Mouse (Mus musculus) layer of hippocampus, adult 9-10 months (tissue): ENCODE data around the gene Prkrip1.
"Not testable (repeated sequence)": the region's sequence is repeated elsewhere in the genome, so short reads cannot be mapped to it uniquely, and the experiment has no call there.

Experiments used
- DNase-seq: peaks from one replicate; pipeline ENCODE4 v3.0.0; 2022; ENCODE audit warnings: low spot score

Gene Prkrip1

DNA sequence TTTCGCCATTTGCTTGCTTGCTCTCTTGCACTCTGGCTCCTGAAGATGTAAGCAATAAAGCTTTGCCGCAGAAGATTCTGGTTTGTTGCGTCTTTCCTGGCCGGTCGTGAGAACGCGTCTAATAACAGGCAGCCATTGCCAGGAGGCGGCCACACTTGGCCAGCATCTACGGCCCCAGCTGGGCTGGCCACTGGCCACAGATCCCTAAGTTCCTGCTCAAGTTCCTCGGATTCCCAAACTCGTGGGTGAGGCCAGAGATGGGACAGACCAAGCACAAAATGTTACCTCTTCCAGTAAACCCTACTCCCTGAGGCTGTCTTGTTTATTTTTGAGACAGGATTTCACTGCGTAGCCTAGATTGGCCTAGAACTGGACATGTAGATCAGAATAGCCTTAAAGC lies 38.7 kb downstream of the Prkrip1 start:
- not testable (repeated sequence) for DNase-seq

DNA sequence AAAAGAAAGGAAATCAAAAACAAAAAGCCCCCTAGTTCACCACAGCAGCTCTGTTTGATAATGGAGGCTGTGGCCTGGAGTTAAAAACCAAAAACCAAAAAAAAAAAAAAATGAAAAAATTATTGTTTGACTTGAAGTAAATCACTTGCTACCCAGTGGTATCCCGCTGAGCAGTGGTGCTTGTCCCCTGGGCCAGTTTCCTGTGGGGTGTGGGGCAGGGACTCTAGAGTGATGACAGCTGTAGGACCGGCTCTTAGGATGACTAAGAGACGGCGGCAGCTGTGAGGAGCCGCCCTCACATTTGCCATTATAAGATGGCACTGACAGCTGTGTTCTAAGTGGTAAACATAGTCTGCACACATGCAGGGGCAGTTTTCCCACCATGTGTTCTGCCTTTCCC lies 43.4 kb downstream of the Prkrip1 start:
- DNase-seq, result no peak

DNA sequence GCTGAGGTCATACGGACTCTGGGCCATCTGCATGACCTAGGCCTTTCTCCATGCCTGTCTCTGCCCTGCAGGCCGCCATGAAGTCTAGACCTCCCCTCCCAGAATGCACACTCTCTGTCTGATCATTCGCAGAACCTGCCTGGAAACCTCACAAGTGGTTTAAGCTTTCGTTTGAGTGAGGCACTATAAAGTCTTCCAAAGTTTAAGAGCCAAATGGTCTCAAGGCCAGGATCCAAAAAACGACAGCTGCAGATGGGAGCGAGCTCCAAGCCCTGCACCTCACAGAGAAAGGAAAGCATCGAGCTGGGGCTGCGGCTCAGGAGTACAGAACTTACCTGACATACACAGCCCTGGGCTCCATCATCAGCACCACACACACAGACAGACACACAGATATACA lies 46.4 kb downstream of the Prkrip1 start:
- DNase-seq, result no peak

DNA sequence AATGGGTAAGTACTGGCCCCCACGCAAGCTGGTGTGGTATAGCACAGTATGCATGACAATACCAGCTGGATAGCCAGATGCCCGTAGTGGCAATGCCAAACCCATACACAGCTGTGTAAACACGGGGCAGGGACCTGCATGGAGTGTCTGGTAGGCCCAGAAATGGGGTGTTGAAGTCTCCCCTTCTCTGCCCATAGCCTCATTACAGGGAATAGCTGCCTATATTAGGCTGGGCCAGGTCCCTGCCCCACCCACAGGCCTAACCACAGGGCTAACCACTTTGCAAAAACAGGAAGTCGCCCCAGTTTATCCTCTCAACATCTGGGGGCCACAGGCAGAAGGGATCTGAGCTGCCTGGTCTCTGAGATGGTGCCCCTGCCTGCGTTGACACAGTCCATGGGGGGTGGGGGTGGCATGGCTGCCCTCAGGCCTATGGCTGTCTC lies 49.6 kb downstream of the Prkrip1 start:
- DNase-seq, result not testable (repeated sequence)

DNA sequence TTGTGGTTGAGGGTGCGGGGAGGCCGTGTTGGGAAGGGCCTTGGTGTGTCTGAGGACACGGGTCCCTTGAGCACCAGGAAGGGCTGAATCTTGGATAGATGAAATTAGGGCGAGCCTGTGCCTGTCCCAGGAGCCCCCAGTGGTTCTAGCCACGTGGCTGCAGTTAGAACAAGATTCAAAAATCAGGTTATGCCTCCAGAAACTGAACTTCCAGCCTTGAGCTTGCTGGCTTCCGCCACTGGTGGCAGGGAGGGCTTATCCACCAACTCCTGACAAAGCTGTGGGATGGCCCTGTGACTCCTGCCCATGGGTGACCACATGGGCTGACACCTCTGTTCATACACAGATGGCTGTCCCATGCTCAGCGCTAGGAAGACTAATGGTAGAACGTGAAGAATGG lies 51.1 kb downstream of the Prkrip1 start:
- DNase-seq, result no peak

DNA sequence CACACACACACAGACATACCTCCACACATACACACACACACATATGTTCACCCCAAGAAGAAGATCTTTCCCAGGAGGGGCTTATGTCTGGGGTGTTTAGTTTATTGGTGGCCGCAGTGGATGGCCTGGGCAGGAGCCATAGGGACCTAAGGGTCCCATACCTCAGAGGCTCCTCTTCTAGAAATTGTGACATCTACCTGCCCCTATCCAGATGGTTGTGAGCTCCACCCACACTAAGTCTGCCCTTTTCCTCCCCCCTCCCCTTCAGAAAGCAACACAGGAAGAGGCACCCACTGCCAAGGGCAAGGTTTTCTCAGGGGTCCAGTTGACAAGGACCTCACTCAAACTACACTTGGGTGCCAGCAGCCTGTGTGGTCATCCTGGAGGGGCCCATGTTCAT lies 51.8 kb downstream of the Prkrip1 start:
- no peak for DNase-seq

DNA sequence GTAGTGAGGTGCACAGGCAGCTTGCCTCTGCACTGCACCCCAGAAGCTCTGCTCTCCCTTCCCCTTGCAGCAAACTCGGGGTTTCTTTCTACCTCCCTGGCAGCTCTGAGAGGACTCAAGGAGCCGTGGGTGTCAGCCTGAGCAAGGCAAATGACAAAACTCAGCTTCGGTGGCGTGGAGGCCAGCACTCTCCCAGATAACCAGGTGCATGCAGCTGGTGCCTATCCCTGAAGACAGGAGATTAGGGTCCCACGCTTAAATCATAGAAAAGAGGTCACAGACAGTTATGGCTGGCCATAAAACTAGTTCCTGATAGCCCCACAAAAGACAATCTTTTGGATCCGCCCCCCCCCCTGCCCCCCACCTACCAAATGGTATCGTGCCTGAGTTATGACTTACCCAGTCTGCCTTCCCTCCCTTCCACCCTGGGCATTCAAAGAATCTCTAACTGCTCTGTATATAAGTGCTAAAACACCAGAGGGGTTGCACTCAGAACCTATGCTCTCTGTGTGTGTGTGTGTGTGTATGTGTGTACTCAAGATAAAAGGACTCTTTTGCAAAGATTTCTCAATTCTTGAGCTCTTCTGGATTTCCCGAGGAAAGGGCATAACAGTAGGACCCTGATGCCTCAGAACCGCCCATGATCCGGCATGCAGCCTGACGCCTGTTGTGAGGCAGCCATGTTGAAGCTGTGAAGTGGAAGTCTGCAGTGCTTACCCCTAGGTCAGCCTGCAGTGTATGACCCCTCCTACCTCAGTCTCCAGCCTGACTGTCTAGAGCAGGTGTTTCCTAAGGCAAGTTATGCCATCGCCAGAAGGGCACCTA lies 53.9 kb downstream of the Prkrip1 start:
- no peak for DNase-seq

DNA sequence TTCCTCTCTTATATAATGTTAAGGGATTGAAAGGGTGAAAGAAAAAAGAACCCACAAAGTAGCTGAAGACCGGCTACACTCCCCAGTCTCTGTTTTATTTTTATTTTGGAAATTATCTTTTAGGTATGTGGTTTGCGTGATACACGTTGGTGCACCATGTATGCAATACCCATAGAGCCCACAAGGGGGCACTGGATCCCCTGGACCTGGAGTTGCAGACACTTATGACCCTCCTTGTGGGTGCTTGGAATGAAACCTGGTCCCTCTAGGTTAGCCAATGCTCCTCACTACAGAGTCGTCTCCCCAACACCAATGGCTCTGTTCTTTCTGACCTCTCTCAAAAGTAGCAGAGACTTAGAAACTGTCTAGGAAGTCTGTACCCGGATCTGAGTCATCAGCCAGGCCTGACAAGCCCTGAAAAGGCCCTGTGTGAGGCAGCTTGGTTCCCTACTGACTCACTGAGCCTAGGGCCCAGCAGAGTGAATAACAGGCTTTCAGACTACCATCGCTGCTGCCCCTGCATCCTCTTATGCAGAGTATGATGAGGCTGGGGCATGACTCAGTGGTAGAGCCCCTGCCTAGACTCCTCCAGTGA lies 55.5 kb downstream of the Prkrip1 start:
- DNase-seq, result no peak

DNA sequence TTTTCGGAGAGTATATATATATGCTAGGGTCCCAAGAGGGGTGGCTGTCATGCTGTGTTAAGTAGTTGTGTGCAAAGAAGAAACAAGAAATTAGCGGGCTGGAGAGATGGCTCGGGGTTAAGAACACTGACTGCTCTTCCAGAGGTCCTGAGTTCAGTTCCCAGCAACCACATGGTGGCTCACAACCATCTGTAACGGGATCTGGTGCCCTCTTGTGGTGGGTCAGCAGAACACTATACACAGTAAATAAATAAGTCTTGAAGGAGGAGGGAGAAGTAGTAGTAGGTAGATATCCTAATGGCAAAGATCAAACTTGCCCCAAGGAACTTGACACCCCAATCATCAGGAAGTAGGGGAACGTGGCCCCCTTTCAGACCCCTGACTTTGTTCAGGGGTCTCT lies 56.0 kb downstream of the Prkrip1 start:
- no peak for DNase-seq

DNA sequence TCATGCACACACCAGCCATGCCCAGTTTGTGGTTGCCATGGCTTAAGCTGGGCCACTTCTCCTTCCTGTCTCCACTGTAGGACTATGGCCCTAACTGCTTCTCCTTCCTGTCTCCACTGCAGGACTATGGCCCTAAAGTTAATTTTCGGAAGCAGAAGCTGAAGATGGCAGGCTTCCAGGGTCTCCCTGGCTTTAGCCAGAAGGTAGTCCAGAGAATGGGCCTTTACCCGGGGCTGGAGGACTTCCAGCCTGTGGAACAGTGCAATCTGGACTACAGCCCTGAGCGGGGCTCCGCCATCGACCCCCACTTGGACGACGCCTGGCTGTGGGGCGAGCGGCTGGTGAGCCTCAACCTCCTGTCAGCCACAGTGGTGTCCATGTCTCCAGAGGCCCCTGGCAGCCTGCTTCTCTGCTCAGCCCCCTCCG lies 58.7 kb downstream of the Prkrip1 start:
- no peak for DNase-seq

DNA sequence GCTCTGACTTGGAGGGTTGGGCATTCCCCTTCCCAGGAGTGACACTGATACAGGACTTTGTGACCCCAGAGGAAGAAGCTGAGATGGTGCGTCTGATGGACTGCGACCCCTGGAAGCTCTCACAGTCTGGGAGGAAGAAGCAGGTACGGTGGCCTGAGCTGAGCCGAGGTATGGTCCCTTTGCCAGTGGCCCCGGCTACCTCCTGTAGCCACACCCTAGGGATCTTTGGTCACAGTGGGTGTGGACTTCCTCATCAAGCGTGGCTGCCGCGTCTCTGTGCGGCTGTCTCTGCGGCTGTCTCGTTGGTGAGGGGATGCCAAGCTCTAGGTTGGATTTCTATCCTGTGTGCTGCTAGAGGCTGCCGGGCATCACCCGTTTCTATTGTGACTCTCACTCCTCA lies 59.4 kb downstream of the Prkrip1 start:
- DNase-seq, result no peak

DNA sequence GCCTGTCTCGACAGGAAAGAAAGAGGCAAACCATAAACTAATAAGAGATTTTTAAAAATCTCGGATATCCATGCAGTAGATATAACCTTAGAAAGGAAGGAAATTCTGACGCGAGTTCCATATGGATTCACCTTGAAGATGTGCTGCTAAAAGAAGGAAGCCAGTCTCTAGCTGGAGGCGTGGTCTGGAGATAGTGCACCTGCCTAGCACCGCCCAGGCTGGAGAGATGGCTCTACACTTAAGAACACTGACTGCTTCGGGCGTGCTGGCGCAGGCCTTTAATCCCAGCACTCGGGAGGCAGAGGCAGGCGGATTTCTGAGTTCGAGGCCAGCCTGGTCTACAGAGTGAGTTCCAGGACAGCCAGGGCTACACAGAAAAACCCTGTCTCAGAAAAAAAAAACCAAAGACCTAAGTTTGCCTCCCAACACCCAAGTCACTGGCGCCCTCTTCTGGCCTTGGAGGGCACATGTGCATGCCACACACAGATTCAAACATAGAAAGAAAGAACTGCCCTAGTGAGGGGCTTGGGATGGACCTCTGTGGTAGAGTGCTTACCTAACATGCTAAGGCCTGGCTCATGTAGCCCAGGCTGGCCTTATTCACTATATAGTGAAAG lies 61.0 kb downstream of the Prkrip1 start:
- no peak for DNase-seq

DNA sequence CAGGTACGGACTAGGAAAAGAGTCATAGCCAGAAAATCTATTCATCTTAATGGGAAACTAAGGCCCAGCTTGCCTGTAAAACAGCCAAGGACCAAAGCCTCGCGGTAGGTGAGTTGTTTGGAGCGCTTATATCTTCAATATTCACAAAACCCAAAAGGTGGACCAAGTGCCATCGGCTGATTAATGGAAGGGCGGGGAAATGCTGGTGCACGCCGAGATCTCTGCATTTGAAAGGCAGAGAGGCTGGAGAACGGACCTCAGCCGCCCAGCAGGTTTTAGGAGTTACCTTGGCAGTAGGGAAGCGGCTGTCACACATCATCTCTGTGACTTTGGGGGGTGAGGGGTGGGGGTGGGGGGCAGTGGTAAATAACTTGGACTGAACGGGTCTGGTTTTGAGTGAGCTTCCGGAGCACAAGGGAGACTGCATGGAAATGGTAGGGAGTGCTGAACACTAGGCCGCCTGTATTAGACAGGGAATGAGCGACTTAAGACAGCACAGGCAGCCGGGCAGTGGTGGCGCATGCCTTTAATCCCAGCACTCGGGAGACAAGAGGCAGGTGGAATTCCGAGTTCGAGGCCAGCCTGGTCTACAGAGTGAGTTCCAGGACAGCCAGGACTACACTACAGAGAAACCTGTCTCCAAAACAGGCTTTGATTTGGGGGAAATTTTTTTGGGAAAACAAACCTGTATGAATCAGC lies 62.3 kb downstream of the Prkrip1 start:
- DNase-seq, result no peak

DNA sequence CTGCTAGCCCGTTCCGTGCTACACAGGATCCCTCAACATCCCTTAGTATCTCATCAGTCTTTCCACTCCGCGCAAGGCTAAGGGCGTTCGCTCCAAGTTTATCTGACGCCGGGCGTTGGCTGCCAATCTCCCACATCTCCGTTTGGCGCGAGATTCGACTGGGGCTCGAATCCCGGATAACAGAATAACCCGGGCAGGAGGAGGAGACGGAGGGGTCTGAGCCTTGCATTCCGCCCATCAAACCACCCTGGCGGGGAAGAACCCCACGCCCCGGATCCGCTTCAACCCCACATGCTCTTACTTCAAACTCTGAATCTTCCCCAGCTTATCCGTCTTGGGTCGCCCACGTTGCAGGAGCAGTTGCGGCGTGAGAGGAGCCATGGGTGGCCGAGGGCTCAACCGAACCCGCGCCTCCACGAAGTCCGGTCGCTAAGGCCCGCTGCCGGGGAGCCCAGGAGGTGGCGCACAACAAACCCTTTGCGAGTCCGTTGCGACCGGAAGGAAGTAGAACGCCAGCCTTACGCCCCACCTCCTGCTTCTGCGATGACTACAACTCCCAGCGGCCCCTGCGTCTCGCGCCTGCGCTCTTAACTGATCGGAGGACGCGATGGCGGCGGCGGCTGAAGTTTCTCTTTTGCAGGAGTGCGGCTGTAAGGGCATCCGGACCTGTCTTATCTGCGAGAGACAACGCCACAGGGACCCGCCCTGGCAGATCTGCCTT lies 63.0 kb downstream of the Prkrip1 start, which contains the start of the genes Lrwd1 and Alkbh4:
TSS of gene Lrwd1 (minus strand) at position 504 of the 721 bp plus-strand sequence.
TSS of gene Alkbh4 (plus strand) at position 576 of the 721 bp plus-strand sequence.
- DNase-seq, result peak; percentile 79
